Mouse (Mus musculus) ES-Bruce4 (cell line): Measurements from ENCODE around the gene Gm45140.

Experiments used
- CTCF ChIP-seq: IDR thresholded peaks from one replicate; pipeline ENCODE4 v1.8.1; 2011; ENCODE audit warnings: low read depth, low read length
- EP300 ChIP-seq: IDR thresholded peaks from 2 replicates; pipeline ENCODE4 v1.6.1; 2011; ENCODE audit warnings: low read depth, low read length; ENCODE audit not compliant: insufficient read depth
- POLR2A ChIP-seq: IDR thresholded peaks from one replicate; pipeline ENCODE4 v1.8.1; 2011; ENCODE audit warnings: low read length; ENCODE audit not compliant: insufficient read depth

DNA sequence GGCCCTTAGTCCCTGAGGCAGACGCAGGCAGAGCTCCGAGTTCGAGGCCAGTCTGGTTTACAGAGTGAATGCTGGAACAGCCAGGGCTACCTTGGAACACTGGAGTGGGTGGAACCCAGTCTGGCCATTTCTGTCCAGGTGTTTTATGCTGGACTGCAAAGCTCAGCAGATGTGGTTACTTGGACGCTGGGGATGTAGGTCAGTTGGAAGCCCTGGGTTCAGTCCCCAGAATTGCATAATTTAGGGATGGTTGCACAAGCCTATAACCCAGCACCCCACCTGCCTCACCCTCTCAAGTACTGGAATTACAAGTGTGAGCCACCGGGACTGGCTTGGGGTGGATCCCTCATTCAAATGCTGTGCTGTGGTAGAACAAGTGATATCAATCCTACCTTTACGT lies 30.6 kb upstream of the Gm45140 start:
- TF ChIP-seq EP300: no peak
- TF ChIP-seq CTCF: no peak
- no peak for TF ChIP-seq POLR2A
